Mouse (Mus musculus): ENCODE measurements at regions not wholly inside any gene's neighbourhood (a gene's known extent, or its start where the extent isn't known, plus 50 kb on each side); places are given as distances from the start of the nearest gene placed in this dataset.

DNA sequence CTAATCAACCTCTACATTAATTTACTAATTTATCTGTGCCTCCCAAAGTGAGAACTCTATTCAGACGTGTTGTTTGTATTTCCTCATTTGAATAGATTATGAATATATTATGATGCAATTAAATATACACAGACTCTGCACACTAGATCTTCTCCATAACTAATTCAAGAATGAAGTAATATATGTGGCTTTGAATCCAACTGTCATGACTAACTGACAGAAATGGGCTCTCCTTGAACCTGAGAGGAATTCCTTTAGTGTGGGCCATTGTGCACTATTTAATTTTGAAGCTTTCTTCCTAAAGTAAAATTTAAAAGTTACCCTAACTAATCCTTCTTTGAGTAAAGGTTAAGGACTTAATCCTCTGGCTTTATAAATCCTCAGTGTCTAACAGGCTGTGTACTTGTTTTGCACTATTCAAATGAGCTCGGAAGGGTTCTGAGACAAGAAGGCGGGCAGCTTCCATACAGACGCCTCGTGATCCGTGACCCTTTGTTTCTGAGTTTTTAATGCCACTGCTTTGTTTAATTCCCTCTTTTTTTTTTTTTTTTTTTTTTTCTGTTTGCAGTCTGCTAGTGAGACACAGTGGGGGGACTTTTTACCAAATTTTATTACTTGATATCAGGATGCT, 128.0 kb upstream of the Sox2 start:
- DNase-seq: no peak

DNA sequence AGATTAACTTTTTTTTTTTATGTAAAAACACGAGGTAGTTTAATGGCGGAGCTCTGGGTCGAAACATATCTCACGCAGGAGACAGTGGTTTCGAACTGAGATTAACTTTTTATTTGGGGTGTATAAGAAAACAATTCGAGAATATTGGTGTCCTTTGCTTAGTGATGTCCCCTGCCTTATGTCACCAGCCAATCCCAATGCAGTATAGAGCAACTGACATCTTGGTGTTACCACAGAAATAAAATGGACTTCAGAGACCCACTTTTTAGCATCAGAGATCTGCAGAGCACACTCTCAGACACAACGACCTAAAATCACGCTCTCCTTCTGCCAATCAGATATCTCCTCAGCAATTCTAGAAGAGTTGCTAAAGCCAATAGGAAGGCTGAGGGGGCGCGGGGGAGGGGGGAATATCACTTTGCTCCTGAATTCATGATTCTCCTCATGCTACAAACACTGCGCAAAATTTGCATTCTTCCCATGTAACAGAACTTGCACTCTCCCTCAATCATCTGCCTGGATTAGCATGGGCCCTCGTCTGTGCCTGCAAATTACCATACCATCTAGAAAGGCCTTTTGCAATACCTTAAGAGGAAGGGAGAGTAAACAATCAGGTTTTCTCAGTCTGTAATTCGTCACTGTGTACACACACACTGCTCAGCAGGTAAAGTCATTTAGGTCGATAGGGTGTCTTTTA, 128.7 kb upstream of the Sox2 start:
- DNase-seq: no peak

DNA sequence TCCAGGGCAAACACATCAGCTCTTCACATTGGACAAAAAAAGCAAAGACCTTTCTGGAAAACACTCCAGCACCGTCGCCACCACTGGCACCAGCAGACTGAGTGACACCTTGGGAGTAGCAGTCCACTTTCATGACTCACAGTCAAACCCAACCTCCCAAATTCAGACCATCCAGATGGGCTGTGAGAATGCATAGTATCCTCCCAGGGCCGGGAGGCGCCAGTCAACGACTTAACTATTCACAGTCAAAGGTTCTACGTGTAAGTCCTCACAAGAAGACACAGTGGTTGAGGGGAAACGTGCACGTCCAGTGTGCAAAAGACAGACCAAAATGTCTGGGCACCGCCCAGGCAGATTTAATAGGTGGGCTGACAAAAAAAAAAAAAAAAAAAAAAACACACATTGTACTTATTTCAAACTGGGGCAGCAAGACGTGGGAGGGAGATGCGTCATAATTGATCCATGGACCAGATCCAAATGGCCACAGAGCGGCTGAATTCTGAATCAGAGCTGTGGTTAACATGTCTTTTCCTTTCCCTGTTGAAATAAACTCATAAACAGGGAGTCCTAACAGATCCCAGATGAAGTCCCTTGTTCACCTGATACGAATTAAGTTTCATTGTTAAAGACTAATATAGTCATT, 137.6 kb upstream of the Sox2 start:
- DNase-seq: no peak

DNA sequence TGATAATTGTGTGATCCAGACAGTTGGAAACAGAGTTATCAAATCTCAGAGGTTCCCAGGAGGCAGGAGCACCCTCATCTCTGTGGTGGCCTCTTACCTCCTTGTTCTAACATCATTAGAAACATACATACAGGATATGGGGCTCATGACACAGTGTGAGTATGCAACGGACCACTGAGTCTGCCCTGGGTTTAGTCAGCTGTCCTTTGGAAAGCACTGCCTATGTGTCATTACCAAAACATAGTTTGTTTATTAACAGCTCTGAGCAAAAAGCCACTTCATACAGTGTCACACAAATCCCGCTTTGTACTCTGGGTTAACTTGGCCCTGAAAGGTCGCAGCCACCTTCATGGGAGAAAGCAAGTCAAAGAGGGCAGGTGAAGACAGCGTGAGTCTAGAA, 139.5 kb upstream of the Sox2 start:
- no peak for DNase-seq

DNA sequence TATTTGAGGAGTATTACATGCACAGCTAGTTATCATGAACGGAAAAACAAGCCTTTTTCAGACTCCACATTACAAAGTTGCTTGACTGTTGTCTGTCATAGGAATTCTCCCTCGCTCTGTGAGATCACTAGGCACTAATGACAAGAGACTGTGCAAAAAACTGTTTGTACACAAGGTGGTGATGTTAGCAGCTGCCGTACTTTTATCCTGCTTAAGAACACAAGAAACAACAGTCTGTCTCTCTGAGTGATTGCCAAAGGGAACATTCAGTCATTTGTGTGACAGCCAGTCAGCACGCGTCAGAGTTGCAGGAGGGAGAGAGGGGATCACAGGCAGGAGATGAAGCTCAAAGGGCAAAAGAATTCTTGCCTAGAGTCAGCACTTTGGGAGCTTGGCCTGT, 141.0 kb upstream of the Sox2 start:
- no peak for DNase-seq

DNA sequence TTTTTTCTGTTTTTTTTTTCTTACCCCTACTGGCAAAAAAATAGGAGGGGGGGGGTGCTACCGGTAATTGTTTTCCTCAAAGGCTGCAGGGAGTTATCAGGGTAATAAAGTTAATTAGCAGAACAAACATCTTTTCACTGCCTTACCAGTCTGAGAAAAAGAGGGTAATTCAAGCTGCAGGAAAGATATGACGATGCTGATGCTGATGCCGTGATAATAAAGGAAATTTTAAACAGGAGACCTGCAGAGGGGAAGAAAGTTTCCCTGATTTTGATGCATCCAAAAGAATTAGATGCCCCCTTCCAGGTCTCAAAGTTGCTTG, 145.7 kb upstream of the Sox2 start:
- no peak for DNase-seq

DNA sequence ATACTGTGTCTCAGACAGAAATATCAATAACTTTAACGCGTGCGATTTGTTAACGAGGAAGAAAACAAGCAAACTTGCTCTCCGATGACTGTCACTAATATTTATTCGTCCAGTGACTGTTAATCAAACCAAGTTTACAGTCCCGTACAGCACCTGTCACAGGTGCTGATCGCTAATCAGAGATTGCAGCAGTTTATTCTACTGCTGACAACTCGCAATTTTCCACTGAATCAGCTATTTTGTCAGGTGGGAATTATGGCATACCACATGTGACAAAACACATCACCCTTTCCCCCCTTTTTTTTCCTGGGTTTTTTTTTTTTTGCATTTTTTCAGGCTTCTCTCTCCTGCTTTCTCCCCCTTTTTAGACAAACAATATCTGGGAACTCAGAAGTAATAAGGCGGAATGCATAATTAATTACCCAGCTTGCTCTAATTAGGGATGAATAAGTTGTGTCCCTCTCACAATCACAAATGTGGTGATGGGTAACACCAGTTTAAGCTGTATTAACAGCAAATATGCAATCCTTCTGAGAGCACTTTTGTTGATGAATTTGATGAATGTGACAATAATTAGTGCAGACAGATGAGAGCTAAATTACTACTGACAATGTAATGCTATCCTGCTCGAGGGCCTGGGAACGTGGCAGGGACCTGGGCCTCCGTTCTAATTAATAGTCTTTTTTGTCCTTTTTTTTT, 146.2 kb upstream of the Sox2 start:
- no peak for DNase-seq

DNA sequence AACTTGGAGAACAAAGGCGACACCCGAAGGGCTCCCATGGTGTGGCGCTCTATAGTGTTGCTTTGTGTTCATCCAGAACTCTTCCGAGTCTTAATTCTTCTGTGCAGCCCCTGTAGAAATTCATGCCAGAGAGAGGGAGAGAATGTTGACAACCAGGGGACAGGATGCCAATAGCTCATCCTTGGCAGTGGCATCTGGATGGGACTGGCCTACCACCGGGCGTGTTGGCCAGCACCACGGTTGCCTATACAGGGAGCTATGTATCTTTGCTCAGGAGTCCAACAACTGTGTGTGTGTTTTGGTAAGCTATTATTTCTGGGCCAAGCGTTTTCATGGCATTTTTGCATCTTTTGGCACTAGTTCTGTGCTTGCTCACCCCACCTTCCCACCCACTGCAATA, 153.4 kb upstream of the Sox2 start:
- DNase-seq: no peak

DNA sequence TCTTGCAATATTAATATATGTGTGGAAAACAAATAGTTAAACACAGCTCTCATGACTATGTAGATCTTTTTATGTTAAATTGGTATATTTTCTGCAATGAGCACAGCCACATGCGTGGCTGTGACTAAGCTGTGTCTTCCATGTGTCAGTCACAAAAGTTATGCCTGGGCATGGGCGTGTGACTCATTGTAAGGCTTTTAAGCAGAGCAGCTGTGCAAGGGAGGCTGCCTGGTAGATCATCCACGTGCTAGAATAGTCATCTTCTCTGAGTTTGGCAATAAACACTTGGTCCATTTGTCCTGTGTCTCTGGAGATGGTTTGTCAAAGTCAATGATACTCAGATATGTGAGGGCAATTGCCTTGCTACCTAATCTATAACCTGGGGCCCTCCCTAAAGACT, 154.6 kb upstream of the Sox2 start:
- no peak for DNase-seq

DNA sequence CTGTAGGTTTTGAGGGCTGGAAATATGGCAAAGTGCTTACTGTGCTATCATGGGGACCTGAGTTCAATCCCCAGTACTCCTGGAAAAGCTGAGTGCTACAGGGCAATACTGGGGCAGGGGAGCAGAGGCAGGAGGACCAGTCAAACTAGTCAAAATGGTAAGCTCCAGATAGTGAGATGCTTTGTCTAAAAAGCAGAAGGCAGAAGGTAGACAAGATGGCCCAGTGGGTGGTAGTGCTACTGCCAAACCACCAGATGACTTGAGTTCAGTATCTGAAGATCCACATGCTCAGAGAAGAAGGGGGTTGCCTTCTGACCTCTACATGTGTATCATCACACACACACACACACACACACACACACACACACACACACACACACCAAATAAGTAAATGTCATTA, 156.3 kb upstream of the Sox2 start:
- DNase-seq: no peak

DNA sequence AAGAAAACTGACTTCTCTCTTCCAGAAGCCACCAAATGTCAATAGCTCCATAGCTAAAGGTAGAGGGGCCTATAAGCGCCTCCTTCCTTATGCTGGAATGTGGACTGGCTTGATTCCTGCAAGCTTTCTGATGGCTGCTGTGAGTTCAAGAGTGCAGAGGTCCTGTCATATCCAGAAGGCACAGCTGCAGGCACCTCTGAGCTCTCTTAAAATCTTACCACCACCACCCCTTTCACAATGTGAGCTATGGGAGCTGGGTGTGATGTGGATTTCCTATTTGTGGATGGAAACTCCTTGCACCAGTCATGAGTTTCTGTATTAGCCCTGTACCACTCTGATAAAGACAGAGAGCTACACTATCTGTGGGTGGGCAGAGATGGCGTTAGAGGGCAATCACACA, 161.2 kb upstream of the Sox2 start:
- DNase-seq: no peak

DNA sequence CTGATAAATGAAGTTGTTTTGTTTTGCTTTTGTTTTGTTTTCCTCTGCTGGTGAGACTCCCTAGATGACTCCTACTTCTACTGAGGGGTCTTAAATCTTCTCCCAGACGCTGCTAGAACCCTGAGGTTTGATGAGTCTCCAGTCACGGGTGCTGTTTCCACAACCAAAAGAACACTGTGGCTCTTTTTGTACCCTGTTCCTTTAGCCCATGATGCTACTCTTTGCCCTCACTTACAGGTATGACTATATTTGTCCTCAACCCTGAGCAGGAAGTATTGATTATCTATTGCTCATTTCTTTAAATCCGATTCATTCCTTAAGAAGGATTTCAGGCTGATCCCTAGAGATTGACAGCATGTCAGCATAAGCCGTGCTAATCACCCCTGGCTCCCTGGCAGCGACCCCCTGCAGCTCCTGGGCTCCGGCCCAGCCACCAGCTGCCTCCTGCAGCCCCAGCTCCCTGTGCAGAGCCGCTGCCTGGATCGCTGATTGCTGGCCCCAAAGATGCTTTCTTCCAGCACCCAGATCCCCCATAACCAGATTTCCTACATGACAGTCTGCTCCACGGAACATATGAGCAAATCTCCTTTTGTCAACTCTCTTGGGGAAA, 163.7 kb upstream of the Sox2 start:
- DNase-seq: no peak

DNA sequence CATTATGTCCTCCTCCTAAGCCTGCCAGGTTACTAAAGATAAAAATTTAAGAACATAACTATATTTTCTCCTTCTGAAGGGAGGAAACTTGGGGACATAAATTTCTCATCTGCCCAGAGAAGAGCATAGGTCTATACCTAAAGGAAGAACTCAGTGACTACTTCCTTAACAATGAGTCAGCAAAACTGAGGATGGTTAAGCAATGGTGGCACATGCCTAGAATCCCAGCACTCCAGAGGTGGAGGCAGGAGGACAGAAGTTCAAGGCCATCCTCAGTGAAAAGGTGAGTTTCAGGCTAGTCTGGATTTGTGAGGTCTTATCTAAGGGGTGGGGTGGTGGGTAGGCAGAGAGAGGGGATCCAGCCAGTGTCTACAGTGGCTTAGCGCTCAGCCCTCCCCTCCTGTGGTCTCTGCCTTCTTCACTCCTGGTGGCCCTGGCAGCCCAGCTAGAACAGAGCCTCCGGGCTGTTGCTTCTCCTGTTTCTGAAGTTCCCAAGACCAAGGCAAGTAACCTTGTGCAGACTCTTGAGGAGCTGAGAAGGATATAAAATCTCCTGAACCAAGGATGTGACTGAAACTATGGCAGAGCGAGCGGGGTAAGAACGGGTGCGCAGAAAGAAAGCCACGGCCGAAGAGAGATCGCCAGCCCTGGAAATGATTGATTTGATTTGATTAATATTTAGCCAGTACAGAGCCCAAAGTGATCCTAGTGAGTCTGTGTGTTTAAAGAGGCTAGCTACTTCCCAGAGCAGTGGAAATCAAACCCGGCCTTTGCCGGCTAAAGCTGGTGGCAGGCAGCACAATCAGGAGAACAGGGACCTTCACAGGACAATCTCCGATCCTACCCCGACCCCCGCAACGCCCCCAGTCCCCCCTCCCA, 164.6 kb upstream of the Sox2 start:
- DNase-seq: no peak

DNA sequence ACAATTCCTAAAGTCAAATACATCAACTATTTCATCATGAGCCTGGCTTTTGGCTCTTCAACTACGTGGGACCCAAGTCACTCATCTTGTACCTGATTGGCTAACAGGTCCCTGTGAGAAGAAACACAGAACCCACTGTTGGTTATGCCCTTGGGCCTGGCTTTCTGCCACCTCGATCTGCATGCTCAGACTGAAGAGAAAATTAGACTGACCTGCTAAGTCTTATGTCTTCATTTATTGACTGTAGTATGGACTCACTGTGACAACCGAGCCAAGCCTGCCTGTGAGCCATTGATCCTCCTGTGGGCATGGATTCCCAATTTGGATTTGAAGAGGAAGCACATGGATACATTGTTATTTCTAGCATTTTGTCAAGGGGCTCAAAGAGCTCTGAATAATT, 166.3 kb upstream of the Sox2 start:
- DNase-seq: no peak

DNA sequence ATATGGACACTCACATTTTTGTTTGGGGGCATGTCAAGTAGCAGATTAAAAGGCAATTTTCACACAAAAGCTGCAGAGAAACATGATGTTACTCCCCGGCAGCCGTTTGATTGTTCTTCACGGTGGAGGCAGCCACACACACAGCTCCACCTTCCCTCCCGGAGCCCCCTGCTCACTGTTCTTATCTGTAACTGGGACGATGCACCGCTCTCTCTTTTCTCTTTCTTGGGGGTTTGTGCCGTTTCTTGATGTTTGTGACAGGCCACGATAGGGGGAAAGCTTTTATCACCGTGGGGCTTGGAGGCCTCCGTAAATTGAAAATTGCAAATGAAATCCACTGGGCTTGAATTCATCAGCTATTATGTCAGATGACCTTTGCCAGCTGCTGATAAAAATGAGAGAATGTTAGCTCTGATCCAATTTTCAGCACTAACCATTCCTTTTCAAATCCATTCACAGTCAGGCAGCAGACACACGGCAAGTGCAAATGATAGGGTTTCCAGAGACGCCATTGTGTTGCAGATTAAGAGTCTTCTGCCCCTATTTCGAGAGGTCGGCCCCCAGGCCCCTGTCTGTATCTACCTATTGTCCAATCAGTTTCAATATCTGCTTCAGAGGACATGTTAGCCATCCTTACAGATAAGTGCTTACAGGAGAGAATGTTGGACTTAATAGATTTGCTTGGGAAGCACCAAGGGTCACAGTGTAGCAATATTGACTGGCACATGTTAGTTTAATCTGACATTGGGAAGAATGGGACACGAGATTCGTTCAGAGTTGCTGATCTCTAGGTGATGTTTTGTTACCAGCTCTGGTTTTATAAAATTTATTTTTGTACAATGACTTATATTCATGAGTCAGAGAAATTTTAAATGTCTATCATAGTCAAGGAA, 168.1 kb upstream of the Sox2 start:
- no peak for DNase-seq

DNA sequence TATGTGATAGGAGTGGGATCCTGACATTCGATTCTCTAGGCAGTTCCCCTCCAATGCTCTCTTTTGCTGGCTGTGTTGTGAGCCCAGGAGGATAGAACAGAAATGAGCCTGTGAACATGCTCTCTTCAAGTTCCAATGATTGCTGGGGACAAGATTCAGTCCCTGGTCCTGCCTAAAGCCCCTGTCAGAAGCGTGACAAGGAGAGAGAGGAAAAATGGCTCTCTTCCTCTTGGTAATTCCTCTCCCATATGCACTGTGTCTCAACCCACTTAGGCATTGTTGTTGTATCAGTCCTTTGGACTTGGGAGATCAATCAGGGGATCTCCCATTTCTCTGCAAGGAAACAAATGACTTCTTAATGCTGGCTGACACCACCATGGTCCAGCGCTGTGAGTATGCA, 168.9 kb upstream of the Sox2 start:
- no peak for DNase-seq

DNA sequence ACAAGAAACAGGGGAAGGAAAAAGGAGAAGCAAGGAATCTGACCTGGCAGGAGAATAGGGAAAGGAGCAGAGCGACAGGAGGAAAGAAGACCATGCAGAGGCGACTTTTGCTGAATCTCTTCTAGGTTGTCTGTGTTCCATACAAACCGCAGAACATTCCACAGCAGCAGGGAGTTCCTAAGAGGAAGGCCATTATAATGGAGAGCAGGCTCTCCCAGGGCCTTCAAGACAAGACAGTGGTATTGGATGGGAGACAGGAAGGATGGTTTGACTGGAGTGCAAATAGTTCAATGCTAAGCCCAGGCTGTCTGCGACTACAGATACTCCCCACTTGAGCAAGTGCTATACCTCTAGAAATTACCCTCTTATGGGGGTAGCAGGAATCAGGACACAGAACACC, 176.1 kb upstream of the Sox2 start:
- DNase-seq: no peak

DNA sequence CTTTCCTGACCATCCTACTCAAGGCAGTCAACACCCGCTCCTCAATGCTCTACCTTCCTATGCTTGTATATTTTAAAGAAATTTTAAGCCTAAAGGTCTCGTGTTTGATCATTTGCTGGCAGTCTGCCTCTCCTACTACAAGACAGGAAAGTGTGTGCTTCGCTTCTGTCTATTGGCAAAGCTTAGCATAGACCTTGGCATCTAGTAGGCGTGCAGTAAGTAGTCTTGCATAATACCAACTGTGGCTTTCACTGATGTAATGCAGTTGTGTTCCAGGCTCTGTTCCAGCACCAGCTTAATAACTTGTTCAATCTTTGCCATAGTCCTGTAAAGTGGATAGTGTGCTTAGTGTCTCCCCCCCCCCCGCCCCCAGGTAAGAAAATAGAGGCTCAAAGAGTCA, 179.5 kb upstream of the Sox2 start:
- no peak for DNase-seq

DNA sequence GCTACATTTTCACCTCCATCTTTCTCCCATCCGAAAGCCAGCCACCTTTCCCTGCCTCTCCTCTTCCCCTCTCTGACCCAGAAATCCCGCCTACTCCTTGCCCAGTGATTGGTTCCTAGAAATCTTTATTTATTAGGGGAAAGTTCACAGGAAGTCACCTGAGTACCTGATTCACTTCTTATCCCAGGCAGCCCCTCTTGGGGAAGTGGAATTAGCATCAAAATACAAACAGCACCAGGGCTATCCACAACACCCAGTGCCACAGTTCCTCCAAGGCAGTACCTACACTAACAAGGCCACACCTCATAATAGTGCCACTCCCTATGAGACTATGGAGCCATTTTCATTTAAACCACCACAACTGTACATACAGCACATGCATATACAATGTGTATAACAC, 180.3 kb upstream of the Sox2 start:
- DNase-seq: no peak

DNA sequence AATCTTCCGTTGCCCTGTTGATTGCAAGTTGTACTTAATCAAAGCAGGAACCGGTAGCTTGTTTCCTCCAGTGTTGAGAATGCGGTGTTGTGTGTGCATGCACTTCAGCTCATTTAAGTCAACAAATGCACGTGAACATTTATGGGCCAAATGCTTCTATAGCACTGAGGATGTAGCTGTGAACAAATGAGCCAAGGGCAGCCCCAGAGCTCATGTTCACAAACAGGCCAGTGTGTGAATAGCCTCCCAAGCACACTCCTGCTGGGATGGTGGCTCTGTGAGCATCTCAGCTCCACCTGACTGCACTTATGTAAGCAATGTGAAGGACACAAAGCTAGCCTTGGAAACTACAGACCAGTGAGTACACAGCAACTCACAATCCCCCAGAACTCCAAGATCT, 183.9 kb upstream of the Sox2 start:
- DNase-seq: no peak

DNA sequence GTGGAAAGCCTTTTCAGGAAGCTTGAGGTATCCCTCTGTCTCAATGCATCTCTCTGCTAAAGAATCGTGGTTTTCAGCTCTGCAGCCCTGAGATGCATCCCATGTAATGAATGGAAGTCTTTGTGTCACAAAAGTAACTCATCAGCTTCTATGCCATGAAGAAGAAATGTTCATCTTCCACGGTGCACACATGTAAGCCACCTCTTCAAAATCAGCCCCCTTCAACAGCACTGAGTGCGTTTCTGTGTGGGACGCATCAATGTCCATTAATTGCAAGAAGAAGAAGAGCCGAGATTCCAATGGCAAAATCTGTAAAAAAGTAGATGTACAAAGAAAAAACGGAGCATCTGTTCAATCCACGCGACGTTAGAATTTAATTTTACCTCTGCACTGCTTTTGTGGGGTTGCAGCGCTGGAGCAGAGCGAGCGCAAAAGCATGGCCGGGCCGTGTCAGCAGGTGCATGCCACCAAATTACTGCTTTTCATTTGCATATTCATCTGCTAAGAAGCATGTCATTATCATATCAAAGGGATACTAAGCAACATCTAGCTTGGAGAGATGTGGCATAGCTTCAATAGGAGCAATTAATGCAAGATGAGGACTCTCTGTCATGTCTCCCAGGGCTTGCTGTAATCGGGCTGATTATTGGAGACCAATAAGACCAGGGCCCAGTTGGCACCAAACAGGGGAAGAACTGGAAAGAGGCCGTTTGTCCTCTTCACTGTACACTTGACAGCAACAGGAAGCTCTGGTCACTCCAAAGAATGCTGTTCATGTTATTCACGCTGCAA, 185.0 kb upstream of the Sox2 start:
- no peak for DNase-seq

Data from thymus, adult 18-20 months (tissue).